Mouse (Mus musculus) myocyte (in vitro differentiated cells): ENCODE results near the gene Pan2. TPM values are rescaled to one million over a fixed set of nuclear protein-coding genes. Genes with fewer than 3 reads are reported as not detected.
A peak's percentile ranks its signal among the peaks of the same experiment; 100 is the strongest.

Experiments used
- H3K27me3 ChIP-seq: one replicate; pipeline ENCODE4 v1.6.1; 2011; ENCODE audit not compliant: control insufficient read depth, insufficient read depth, insufficient read length
- H3K36me3 ChIP-seq: one replicate; pipeline ENCODE4 v1.6.1; 2011; ENCODE audit not compliant: control insufficient read depth, insufficient read depth
- H3K4me2 ChIP-seq: one replicate; pipeline ENCODE4 v1.6.1; 2011; ENCODE audit warnings: low read depth, control low read depth
- H3K4me3 ChIP-seq: one replicate; pipeline ENCODE4 v1.5.1; 2011; ENCODE audit warnings: mild to moderate bottlenecking, control low read depth, moderate library complexity
- H3K79me2 ChIP-seq: one replicate; pipeline ENCODE4 v1.6.1; 2011; ENCODE audit not compliant: control insufficient read depth, insufficient read depth
- H3ac ChIP-seq: one replicate; pipeline ENCODE4 v1.6.1; 2011; ENCODE audit not compliant: control insufficient read depth, insufficient read length
- CEBPB ChIP-seq: IDR thresholded peaks from 2 replicates; pipeline ENCODE4 v1.6.1; 2011; ENCODE audit warnings: mild to moderate bottlenecking, moderate library complexity; ENCODE audit not compliant: poor library complexity, insufficient read depth, severe bottlenecking
- E2F4 ChIP-seq: IDR thresholded peaks from one replicate; pipeline ENCODE4 v1.6.1; 2011; ENCODE audit warnings: mild to moderate bottlenecking, control low read depth, moderate library complexity; ENCODE audit not compliant: insufficient read depth
- MAX ChIP-seq: IDR thresholded peaks from one replicate; pipeline ENCODE4 v1.6.1; 2011; ENCODE audit warnings: low read depth, mild to moderate bottlenecking, control low read depth
- MYOD1 ChIP-seq, 3 experiments: IDR thresholded peaks; one replicate each; pipeline ENCODE4 v1.6.1; 2011; ENCODE audit warnings: control low read depth in 2 of 3, low read depth in 2 of 3, mild to moderate bottlenecking in 2 of 3, moderate library complexity in 1 of 3; ENCODE audit not compliant: insufficient read length in 2 of 3, control insufficient read depth in 1 of 3
- MYOG ChIP-seq, 3 experiments: IDR thresholded peaks; one replicate each; pipeline ENCODE4 v1.6.1; 2011; ENCODE audit warnings: control low read depth in 2 of 3, low read depth in 2 of 3, mild to moderate bottlenecking in 2 of 3; ENCODE audit not compliant: insufficient read length in 2 of 3, control insufficient read depth in 1 of 3, insufficient read depth in 1 of 3
- POLR2A ChIP-seq: IDR thresholded peaks from one replicate; pipeline ENCODE4 v1.6.1; 2011; ENCODE audit warnings: low read depth, mild to moderate bottlenecking, control low read depth, moderate library complexity; ENCODE audit not compliant: insufficient read length
- POLR2AphosphoS2 ChIP-seq: IDR thresholded peaks from one replicate; pipeline ENCODE4 v1.6.1; 2011; ENCODE audit warnings: low read depth, control low read depth; ENCODE audit not compliant: insufficient read length
- REST ChIP-seq: IDR thresholded peaks from one replicate; pipeline ENCODE4 v1.6.1; 2011; ENCODE audit warnings: mild to moderate bottlenecking, control low read depth, moderate library complexity; ENCODE audit not compliant: insufficient read depth, insufficient read length
- SRF ChIP-seq: IDR thresholded peaks from one replicate; pipeline ENCODE4 v1.6.1; 2011; ENCODE audit warnings: low read depth; ENCODE audit not compliant: control insufficient read depth, insufficient read length
- TCF12 ChIP-seq: IDR thresholded peaks from one replicate; pipeline ENCODE4 v1.6.1; 2011; ENCODE audit warnings: mild to moderate bottlenecking, control low read depth; ENCODE audit not compliant: poor library complexity, insufficient read depth, severe bottlenecking
- TCF3 ChIP-seq: IDR thresholded peaks from one replicate; pipeline ENCODE4 v1.6.1; 2011; ENCODE audit warnings: low read depth, control low read depth; ENCODE audit not compliant: insufficient read length
- USF1 ChIP-seq: IDR thresholded peaks from one replicate; pipeline ENCODE4 v1.6.1; 2011; ENCODE audit warnings: low read depth, mild to moderate bottlenecking, control low read depth, moderate library complexity
- polyA plus RNA-seq: library from polyadenylated mRNA; unstranded; fragments of >200 nt; fragmentation: generic; extraction: Trizol; gene quantifications from one replicate; pipeline ENCODE4 v1.2.1, GENCODE M21; 2012; ENCODE audit warnings: missing spikeins

Pan2 gene
- 6.2 TPM for polyA plus RNA-seq

GRCm38 (mm10) chr10:128303126-128304021, at the start of gene Pan2:
Gene Pan2, plus strand, starts transcription at chr10:128303335.
- Histone ChIP-seq H3ac (peak within 1 kb of the TSS; percentile 3), H3K79me2 (peaks cover 13% of the 10 kb centered on the region)

GRCm38 (mm10) chr10:128253677-128254255, 49.4 kb upstream of the Pan2 start, which contains the start of gene Apon:
Gene Apon, plus strand, starts transcription at chr10:128254096.
- H3K36me3 ChIP-seq: no peaks in the 10 kb centered on the region
- TF ChIP-seq MYOD1 (IDR thresholded peaks at IDR 0.05; ENCODE audit: control insufficient read depth in 1 of 3, insufficient read length in 2 of 3, low read depth in 2 of 3) (no peak), SRF (no peak), TCF12 (no peak), POLR2A (no peak), MYOG (IDR thresholded peaks at IDR 0.05; ENCODE audit: control insufficient read depth in 1 of 3, insufficient read depth in 1 of 3, insufficient read length in 2 of 3, low read depth in 2 of 3) (no peak), CEBPB (0 out of 2 replicates have a peak, but pooled peaks have one; percentile 31)

More at GRCm38 (mm10) chr10:128303126-128304021, at the start of gene Pan2:
- Histone ChIP-seq H3K4me2 (peak within 1 kb of the TSS; percentile 98), H3K36me3 (peaks cover 4% of the 10 kb centered on the region), H3K27me3 (no peaks in the 10 kb centered on the region), H3K4me3 (peak within 1 kb of the TSS; percentile 61)
- TF ChIP-seq SRF (peak; percentile 17), POLR2AphosphoS2 (peak; percentile 64), POLR2A (peak; percentile 57), TCF3 (no peak), MYOD1 (IDR thresholded peaks at IDR 0.05; ENCODE audit: control insufficient read depth in 1 of 3, insufficient read length in 2 of 3, low read depth in 2 of 3) (no peak), E2F4 (no peak), REST (no peak), TCF12 (no peak), USF1 (no peak), MYOG (IDR thresholded peaks at IDR 0.05; ENCODE audit: control insufficient read depth in 1 of 3, insufficient read depth in 1 of 3, insufficient read length in 2 of 3, low read depth in 2 of 3) (no peak), CEBPB (no peak), MAX (no peak)

GRCm38 (mm10) chr10:128255925-128256324, 47.2 kb upstream of the Pan2 start:
- TF ChIP-seq USF1: no peak
- TF ChIP-seq REST: no peak
- TF ChIP-seq TCF3: no peak
- TF ChIP-seq MYOD1 (IDR thresholded peaks at IDR 0.05; ENCODE audit: control insufficient read depth in 1 of 3, insufficient read length in 2 of 3, low read depth in 2 of 3): no peak
- no peak for TF ChIP-seq POLR2A
- TF ChIP-seq SRF: no peak
- no peak for TF ChIP-seq MYOG (IDR thresholded peaks at IDR 0.05; ENCODE audit: control insufficient read depth in 1 of 3, insufficient read depth in 1 of 3, insufficient read length in 2 of 3, low read depth in 2 of 3)
- TF ChIP-seq CEBPB: no peak
- no peak for TF ChIP-seq MAX
- no peak for TF ChIP-seq TCF12
- TF ChIP-seq POLR2AphosphoS2: no peak
- TF ChIP-seq E2F4: no peak
- Histone ChIP-seq H3ac (no peak overlapping the region), H3K27me3 (no peaks in the 10 kb centered on the region), H3K4me3 (no peak overlapping the region), H3K36me3 (no peaks in the 10 kb centered on the region), H3K4me2 (peak overlapping the region; percentile 56), H3K79me2 (no peaks in the 10 kb centered on the region)

More at GRCm38 (mm10) chr10:128253677-128254255, 49.4 kb upstream of the Pan2 start, which contains the start of gene Apon:
- no peaks in the 10 kb centered on the region for H3K79me2 ChIP-seq
- no peak within 1 kb of the TSS for H3ac ChIP-seq
- H3K27me3 ChIP-seq: no peaks in the 10 kb centered on the region
- H3K4me2 ChIP-seq: no peak within 1 kb of the TSS
- H3K4me3 ChIP-seq: no peak within 1 kb of the TSS

- H3ac ChIP-seq: no peak overlapping the region
- H3K36me3 ChIP-seq: no peaks in the 10 kb centered on the region
- H3K4me2 ChIP-seq: peak overlapping the region; percentile 56
- no peaks in the 10 kb centered on the region for H3K27me3 ChIP-seq
- TF ChIP-seq CEBPB (no peak), MYOD1 (IDR thresholded peaks at IDR 0.05; ENCODE audit: control insufficient read depth in 1 of 3, insufficient read length in 2 of 3, low read depth in 2 of 3) (no peak), TCF3 (no peak), POLR2A (no peak), TCF12 (no peak)
- no peaks in the 10 kb centered on the region for H3K79me2 ChIP-seq
- H3K4me3 ChIP-seq: no peak overlapping the region
Observed at GRCm38 (mm10) chr10:128256328-128256727, 46.8 kb upstream of the Pan2 start.
